Mouse (Mus musculus): Measurements from ENCODE around the gene Gpr61. TPM values are rescaled to one million over a fixed set of nuclear protein-coding genes. Genes with fewer than 3 reads are reported as not detected.

Gene Gpr61
- polyA plus RNA-seq, 1 experiment from 2014 or later = 4.3 TPM

DNA sequence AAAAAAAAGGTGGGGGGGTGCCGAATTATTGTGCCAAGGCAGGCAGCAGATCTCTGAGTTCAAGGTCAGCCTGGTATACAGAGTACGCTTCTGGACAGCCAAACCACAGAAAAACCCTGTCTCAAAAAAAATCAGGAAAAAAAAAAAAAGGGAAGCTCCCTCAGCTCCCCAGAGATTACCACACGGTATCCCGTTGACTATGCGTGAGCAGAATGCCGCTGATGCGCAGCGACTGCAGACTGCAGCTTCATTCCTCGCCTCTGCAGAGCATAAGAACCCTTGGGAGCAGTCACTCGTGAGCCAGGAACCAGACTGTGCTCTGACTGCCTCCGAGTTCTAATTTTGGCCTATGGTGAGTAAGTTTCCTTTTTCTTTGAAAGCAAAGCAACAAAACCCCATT, 20.0 kb downstream of the Gpr61 start:
- H3K36me3 ChIP-seq (ENCODE audit: control insufficient read depth, insufficient read depth) = peaks cover 2% of the 10 kb centered on the region; the same call in 1 of the 2 replicates
- ATAC-seq = peak; percentile 73; the same call in 1 of the 2 replicates
- H3K9ac ChIP-seq (replicated peaks; ENCODE audit: low read depth, low read length) = no peak overlapping the region
- peaks cover 7% of the 10 kb centered on the region for H3K4me1 ChIP-seq (replicated peaks; ENCODE audit: control insufficient read depth, insufficient read depth, low read length)
- no peak overlapping the region for H3K27ac ChIP-seq (ENCODE audit: low read length)
- no peak overlapping the region for H3K4me3 ChIP-seq (replicated peaks; ENCODE audit: low read length)
- WGBS = 71% methylated on average over 11 of the region's 11 CpGs
- no peaks in the 10 kb centered on the region for H3K9me3 ChIP-seq (ENCODE audit: control insufficient read depth, low read length)
- H3K27me3 ChIP-seq (replicated peaks; ENCODE audit: control insufficient read depth, insufficient read depth, low read length) = no peaks in the 10 kb centered on the region
- H3K4me2 ChIP-seq (ENCODE audit: low read length) = no peak overlapping the region

DNA sequence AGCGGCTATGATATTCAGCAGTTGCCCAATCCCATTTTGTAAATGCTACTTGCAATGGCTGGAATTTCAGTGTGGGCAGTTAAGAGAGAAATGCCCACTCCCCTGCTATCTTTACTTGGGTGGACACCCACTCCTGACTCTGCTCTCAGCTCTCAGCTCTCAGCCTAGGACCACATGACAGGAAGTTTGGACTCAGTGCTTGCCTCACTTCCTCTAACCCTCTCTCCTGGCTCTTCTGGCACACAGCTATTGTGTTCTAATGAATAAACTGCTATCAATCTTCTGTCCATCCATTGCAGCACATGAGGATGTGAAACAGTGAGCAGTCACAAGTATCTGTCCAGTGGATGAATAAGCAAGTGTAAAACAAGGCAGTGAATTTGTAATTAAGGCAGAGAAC, 22.2 kb downstream of the Gpr61 start:
- Histone ChIP-seq H3K27ac (ENCODE audit: low read length) (no peak overlapping the region), H3K9me3 (ENCODE audit: control insufficient read depth, low read length) (no peaks in the 10 kb centered on the region), H3K36me3 (ENCODE audit: control insufficient read depth, insufficient read depth) (peaks cover 2% of the 10 kb centered on the region; the same call in 1 of the 2 replicates), H3K27me3 (replicated peaks; ENCODE audit: control insufficient read depth, insufficient read depth, low read length) (no peaks in the 10 kb centered on the region), H3K4me3 (replicated peaks; ENCODE audit: low read length) (no peak overlapping the region), H3K9ac (replicated peaks; ENCODE audit: low read depth, low read length) (no peak overlapping the region), H3K4me1 (replicated peaks; ENCODE audit: control insufficient read depth, insufficient read depth, low read length) (0 out of 2 replicates have a peak, but pooled peaks cover 2% of the 10 kb centered on the region), H3K4me2 (ENCODE audit: low read length) (no peak overlapping the region)
- no peak for ATAC-seq
- 84% methylated on average over 1 of the region's 1 CpGs for WGBS

- H3K4me1 ChIP-seq (replicated peaks; ENCODE audit: control insufficient read depth, insufficient read depth, low read length) = 0 out of 2 replicates have a peak, but pooled peaks cover 2% of the 10 kb centered on the region
- no peaks in the 10 kb centered on the region for H3K27me3 ChIP-seq (replicated peaks; ENCODE audit: control insufficient read depth, insufficient read depth, low read length)
- ATAC-seq = no peak
- no peaks in the 10 kb centered on the region for H3K9me3 ChIP-seq (ENCODE audit: control insufficient read depth, low read length)
- no peak overlapping the region for H3K4me2 ChIP-seq (ENCODE audit: low read length)
- H3K27ac ChIP-seq (ENCODE audit: low read length) = no peak overlapping the region
- no peak overlapping the region for H3K4me3 ChIP-seq (replicated peaks; ENCODE audit: low read length)
- H3K9ac ChIP-seq (replicated peaks; ENCODE audit: low read depth, low read length) = no peak overlapping the region
- H3K36me3 ChIP-seq (ENCODE audit: control insufficient read depth, insufficient read depth) = no peaks in the 10 kb centered on the region
- 83% methylated on average over 1 of the region's 1 CpGs for WGBS
These were observed 22.9 kb downstream of the Gpr61 start for GRCm38 (mm10) chr3:108131821-108132220.

GRCm38 (mm10) chr3:108131216-108131615, 23.5 kb downstream of the Gpr61 start:
- H3K27me3 ChIP-seq (replicated peaks; ENCODE audit: control insufficient read depth, insufficient read depth, low read length) = no peaks in the 10 kb centered on the region
- H3K4me1 ChIP-seq (replicated peaks; ENCODE audit: control insufficient read depth, insufficient read depth, low read length) = 0 out of 2 replicates have a peak, but pooled peaks cover 2% of the 10 kb centered on the region
- H3K9me3 ChIP-seq (ENCODE audit: control insufficient read depth, low read length) = no peaks in the 10 kb centered on the region
- H3K4me2 ChIP-seq (ENCODE audit: low read length) = no peak overlapping the region
- no peak overlapping the region for H3K4me3 ChIP-seq (replicated peaks; ENCODE audit: low read length)
- no peak overlapping the region for H3K9ac ChIP-seq (replicated peaks; ENCODE audit: low read depth, low read length)
- ATAC-seq = no peak
- 97% methylated on average over 5 of the region's 5 CpGs for WGBS
- no peak overlapping the region for H3K27ac ChIP-seq (ENCODE audit: low read length)
- H3K36me3 ChIP-seq (ENCODE audit: control insufficient read depth, insufficient read depth) = no peaks in the 10 kb centered on the region

GRCm38 (mm10) chr3:108129804-108130203, 24.9 kb downstream of the Gpr61 start:
- Histone ChIP-seq H3K36me3 (ENCODE audit: control insufficient read depth, insufficient read depth) (no peaks in the 10 kb centered on the region), H3K27ac (ENCODE audit: low read length) (no peak overlapping the region), H3K4me1 (replicated peaks; ENCODE audit: control insufficient read depth, insufficient read depth, low read length) (0 out of 2 replicates have a peak, but pooled peaks cover 2% of the 10 kb centered on the region), H3K4me3 (replicated peaks; ENCODE audit: low read length) (no peak overlapping the region), H3K4me2 (ENCODE audit: low read length) (no peak overlapping the region), H3K9ac (replicated peaks; ENCODE audit: low read depth, low read length) (no peak overlapping the region), H3K9me3 (ENCODE audit: control insufficient read depth, low read length) (no peaks in the 10 kb centered on the region), H3K27me3 (replicated peaks; ENCODE audit: control insufficient read depth, insufficient read depth, low read length) (no peaks in the 10 kb centered on the region)
- no peak for ATAC-seq
- 94% methylated on average over 4 of the region's 4 CpGs for WGBS

GRCm38 (mm10) chr3:108129367-108129766, 25.3 kb downstream of the Gpr61 start:
- no peak for ATAC-seq
- no peaks in the 10 kb centered on the region for H3K27me3 ChIP-seq (replicated peaks; ENCODE audit: control insufficient read depth, insufficient read depth, low read length)
- H3K4me2 ChIP-seq (ENCODE audit: low read length) = no peak overlapping the region
- no peak overlapping the region for H3K4me3 ChIP-seq (replicated peaks; ENCODE audit: low read length)
- 95% methylated on average over 4 of the region's 4 CpGs for WGBS
- no peaks in the 10 kb centered on the region for H3K36me3 ChIP-seq (ENCODE audit: control insufficient read depth, insufficient read depth)
- no peaks in the 10 kb centered on the region for H3K4me1 ChIP-seq (replicated peaks; ENCODE audit: control insufficient read depth, insufficient read depth, low read length)
- no peak overlapping the region for H3K27ac ChIP-seq (ENCODE audit: low read length)
- no peaks in the 10 kb centered on the region for H3K9me3 ChIP-seq (ENCODE audit: control insufficient read depth, low read length)
- no peak overlapping the region for H3K9ac ChIP-seq (replicated peaks; ENCODE audit: low read depth, low read length)

DNA sequence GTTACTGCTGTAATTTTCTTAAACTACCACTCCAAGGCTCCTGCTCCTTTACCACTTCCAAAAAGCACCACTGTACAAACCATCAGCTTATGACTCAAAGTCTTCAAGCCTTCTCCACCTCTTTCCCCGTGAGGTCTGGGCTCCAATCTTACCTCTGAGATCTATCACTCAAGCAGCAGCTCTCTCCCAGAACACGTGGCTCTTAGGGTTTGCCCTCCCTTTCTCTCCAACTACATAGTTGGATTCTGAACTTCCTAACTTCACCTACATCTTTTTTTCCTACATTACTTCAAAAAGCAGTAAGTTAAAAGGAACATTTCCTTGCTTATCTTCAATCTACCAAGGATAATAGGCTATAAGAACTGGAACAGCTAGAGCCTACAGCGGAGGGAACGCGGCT, 26.2 kb downstream of the Gpr61 start:
- no peaks in the 10 kb centered on the region for H3K4me1 ChIP-seq (replicated peaks; ENCODE audit: control insufficient read depth, insufficient read depth, low read length)
- no peak overlapping the region for H3K9ac ChIP-seq (replicated peaks; ENCODE audit: low read depth, low read length)
- H3K4me2 ChIP-seq (ENCODE audit: low read length) = no peak overlapping the region
- ATAC-seq = no peak
- H3K27ac ChIP-seq (ENCODE audit: low read length) = no peak overlapping the region
- H3K4me3 ChIP-seq (replicated peaks; ENCODE audit: low read length) = no peak overlapping the region
- no peaks in the 10 kb centered on the region for H3K27me3 ChIP-seq (replicated peaks; ENCODE audit: control insufficient read depth, insufficient read depth, low read length)
- no peaks in the 10 kb centered on the region for H3K36me3 ChIP-seq (ENCODE audit: control insufficient read depth, insufficient read depth)
- 86% methylated on average over 5 of the region's 5 CpGs for WGBS
- H3K9me3 ChIP-seq (ENCODE audit: control insufficient read depth, low read length) = no peaks in the 10 kb centered on the region

DNA sequence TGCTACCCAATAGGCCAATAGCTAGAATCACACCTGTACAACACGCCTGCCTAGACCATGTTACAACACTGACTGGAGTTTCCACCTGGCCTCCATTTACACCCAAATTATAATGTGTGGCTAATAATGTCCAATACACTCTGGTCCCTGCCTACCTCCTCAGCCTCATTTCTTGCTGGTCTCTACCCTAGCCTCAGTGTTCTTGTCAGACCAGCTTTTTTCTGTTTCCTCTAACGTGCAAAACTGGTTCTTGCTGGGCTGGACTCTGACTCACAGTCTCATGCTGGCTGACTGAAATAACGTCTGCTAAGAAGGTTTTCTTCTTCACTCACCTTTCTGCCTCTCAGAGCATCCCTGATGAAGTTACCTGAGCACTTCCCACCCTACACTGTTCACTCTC, 28.4 kb downstream of the Gpr61 start:
- Histone ChIP-seq H3K4me2 (ENCODE audit: low read length) (no peak overlapping the region), H3K4me3 (replicated peaks; ENCODE audit: low read length) (no peak overlapping the region), H3K27ac (ENCODE audit: low read length) (no peak overlapping the region), H3K9me3 (ENCODE audit: control insufficient read depth, low read length) (no peaks in the 10 kb centered on the region), H3K27me3 (replicated peaks; ENCODE audit: control insufficient read depth, insufficient read depth, low read length) (no peaks in the 10 kb centered on the region), H3K9ac (replicated peaks; ENCODE audit: low read depth, low read length) (no peak overlapping the region), H3K4me1 (replicated peaks; ENCODE audit: control insufficient read depth, insufficient read depth, low read length) (no peaks in the 10 kb centered on the region), H3K36me3 (ENCODE audit: control insufficient read depth, insufficient read depth) (peaks cover 9% of the 10 kb centered on the region; the same call in 1 of the 2 replicates)
- 96% methylated on average over 3 of the region's 3 CpGs for WGBS
- no peak for ATAC-seq

DNA sequence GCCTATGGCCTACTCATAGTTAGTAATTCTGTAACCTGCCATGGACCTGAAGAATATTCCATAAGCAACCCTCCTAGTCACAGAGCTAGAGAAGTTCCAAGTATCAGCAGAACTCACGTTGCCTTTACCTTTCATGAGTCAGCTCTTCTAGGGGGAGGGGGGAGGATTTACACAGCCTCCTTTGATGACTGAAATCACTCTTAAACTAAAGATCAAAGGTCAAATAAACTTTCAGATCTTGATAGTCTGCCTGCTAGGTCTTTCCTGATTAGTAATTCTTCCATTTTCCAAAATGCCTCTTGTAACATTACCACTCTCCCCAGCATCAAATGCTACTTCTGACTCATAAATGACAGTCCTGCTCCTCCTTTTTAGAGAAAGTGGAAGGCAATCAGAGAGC, 30.6 kb downstream of the Gpr61 start:
- Histone ChIP-seq H3K9me3 (ENCODE audit: control insufficient read depth, low read length) (no peaks in the 10 kb centered on the region), H3K9ac (replicated peaks; ENCODE audit: low read depth, low read length) (no peak overlapping the region), H3K4me3 (replicated peaks; ENCODE audit: low read length) (no peak overlapping the region), H3K4me2 (ENCODE audit: low read length) (no peak overlapping the region), H3K27me3 (replicated peaks; ENCODE audit: control insufficient read depth, insufficient read depth, low read length) (no peaks in the 10 kb centered on the region), H3K4me1 (replicated peaks; ENCODE audit: control insufficient read depth, insufficient read depth, low read length) (no peaks in the 10 kb centered on the region), H3K36me3 (ENCODE audit: control insufficient read depth, insufficient read depth) (peaks cover 9% of the 10 kb centered on the region; the same call in 1 of the 2 replicates), H3K27ac (ENCODE audit: low read length) (no peak overlapping the region)
- no peak for ATAC-seq
- 76% methylated on average over 1 of the region's 1 CpGs for WGBS

- Histone ChIP-seq H3K4me2 (ENCODE audit: low read length) (no peak overlapping the region), H3K9me3 (ENCODE audit: control insufficient read depth, low read length) (no peaks in the 10 kb centered on the region), H3K4me1 (replicated peaks; ENCODE audit: control insufficient read depth, insufficient read depth, low read length) (no peaks in the 10 kb centered on the region), H3K27me3 (replicated peaks; ENCODE audit: control insufficient read depth, insufficient read depth, low read length) (no peaks in the 10 kb centered on the region), H3K27ac (ENCODE audit: low read length) (no peak overlapping the region), H3K36me3 (ENCODE audit: control insufficient read depth, insufficient read depth) (peaks cover 9% of the 10 kb centered on the region; the same call in 1 of the 2 replicates), H3K9ac (replicated peaks; ENCODE audit: low read depth, low read length) (no peak overlapping the region), H3K4me3 (replicated peaks; ENCODE audit: low read length) (no peak overlapping the region)
- no peak for ATAC-seq
- WGBS = 88% methylated on average over 5 of the region's 5 CpGs
These were observed 31.4 kb downstream of the Gpr61 start for GRCm38 (mm10) chr3:108123242-108123641.

Data from forebrain, embryonic 16.5 days (tissue).